36 mouse cellular contexts compared by ENCODE assay signal in the genomic region with DNA sequence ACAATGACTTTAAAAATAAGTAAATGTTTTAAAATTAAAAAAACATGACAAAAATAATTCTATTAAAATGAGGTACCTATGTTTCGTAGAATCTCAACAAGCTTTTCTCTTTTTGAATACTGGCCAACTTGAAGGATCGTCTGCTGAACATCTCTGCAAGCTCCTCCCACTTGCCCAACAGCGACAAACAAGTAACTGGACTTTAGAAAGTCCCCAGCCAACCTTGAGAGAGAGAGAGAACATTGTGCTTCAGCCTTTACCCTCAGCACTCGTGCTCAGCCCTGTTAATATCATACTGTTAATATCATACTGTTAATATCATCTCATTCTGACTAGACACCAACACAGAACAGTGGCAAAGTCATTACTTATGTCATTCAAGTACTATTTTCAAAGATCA. TPM values are rescaled to one million over a fixed set of nuclear protein-coding genes. Genes with fewer than 3 reads are reported as not detected.
"Had no signal": no experiment of that assay in that cellular context is flagged by ENCODE, and none has a peak within 500 bp of the region (broad histone marks: within the 10 kb centered on the region; RNA-seq: fewer than 3 reads in every experiment).

No protein-coding gene starts in this region.

- H3K4me1 ChIP-seq: heart, embryonic 10.5 days; heart, embryonic 12.5 days; heart, embryonic 13.5 days; heart, embryonic 15.5 days; hindbrain, embryonic 10.5 days; hindbrain, embryonic 12.5 days; hindbrain, embryonic 13.5 days; hindbrain, embryonic 15.5 days; intestine, embryonic 15.5 days had no signal

- H3K4me2 ChIP-seq: heart, embryonic 11.5 days; heart, embryonic 12.5 days; heart, embryonic 13.5 days; heart, embryonic 15.5 days; hindbrain, embryonic 12.5 days; hindbrain, embryonic 13.5 days; hindbrain, embryonic 14.5 days; hindbrain, embryonic 15.5 days; intestine, embryonic 15.5 days had no signal

- DNase-seq: heart, adult 18-20 months; heart, adult 2 months; heart, postnatal 10 days; heart, postnatal 14 days; heart, postnatal 36 days; heart, postnatal 4 days; kidney, adult 18-20 months; kidney, postnatal 10 days; kidney, postnatal 14 days; kidney, postnatal 25 days; layer of hippocampus, adult 9-11 months; layer of hippocampus, postnatal 36 days had no signal

- H3K9me3 ChIP-seq: heart, embryonic 10.5 days; heart, embryonic 12.5 days; heart, embryonic 13.5 days; heart, embryonic 15.5 days; hindbrain, embryonic 10.5 days; hindbrain, embryonic 12.5 days; hindbrain, embryonic 13.5 days; hindbrain, embryonic 15.5 days; intestine, embryonic 15.5 days had no signal

- ATAC-seq: hindbrain, embryonic 16.5 days; hindbrain, postnatal 0 days; inflammation-experienced regulatory T-cells, adult 6 months; intestine, embryonic 15.5 days; intestine, embryonic 16.5 days; intestine, postnatal 0 days had no signal

- H3K9ac ChIP-seq: heart, embryonic 12.5 days; heart, embryonic 13.5 days; heart, embryonic 15.5 days; hindbrain, embryonic 12.5 days; hindbrain, embryonic 13.5 days; hindbrain, embryonic 14.5 days; hindbrain, embryonic 15.5 days; intestine, embryonic 15.5 days had no signal

- H3K4me3 ChIP-seq: heart, adult 2 months; heart, embryonic 10.5 days; heart, embryonic 12.5 days; heart, embryonic 13.5 days; heart, embryonic 15.5 days; hindbrain, embryonic 10.5 days; hindbrain, embryonic 12.5 days; hindbrain, embryonic 13.5 days; hindbrain, embryonic 15.5 days; intestine, embryonic 15.5 days; layer of hippocampus, adult 2 months; left cerebral cortex, adult 2 months had no signal

- H3K36me3 ChIP-seq: heart, embryonic 10.5 days; heart, embryonic 12.5 days; heart, embryonic 13.5 days; heart, embryonic 15.5 days; hindbrain, embryonic 10.5 days; hindbrain, embryonic 12.5 days; hindbrain, embryonic 13.5 days; hindbrain, embryonic 15.5 days; intestine, embryonic 15.5 days had no signal

- H3K27ac ChIP-seq: heart, adult 2 months; heart, embryonic 10.5 days; heart, embryonic 13.5 days; heart, embryonic 15.5 days; hindbrain, embryonic 10.5 days; hindbrain, embryonic 12.5 days; hindbrain, embryonic 13.5 days; hindbrain, embryonic 14.5 days; hindbrain, embryonic 15.5 days; hindbrain, postnatal 0 days; intestine, embryonic 15.5 days; kidney, postnatal 0 days; layer of hippocampus, adult 2 months; left cerebral cortex, adult 2 months had no signal

- H3K27me3 ChIP-seq: heart, embryonic 12.5 days; heart, embryonic 13.5 days; heart, embryonic 15.5 days; hindbrain, embryonic 12.5 days; hindbrain, embryonic 13.5 days; hindbrain, embryonic 15.5 days; intestine, embryonic 15.5 days had no signal

RNA-seq across cellular contexts. Expression of a gene that starts 10.3 kb away (rescaled TPM):
- total RNA-seq: heart, adult 18-20 months; heart, adult 2 months; heart, adult 8-10 months; heart, postnatal 25 days; heart, postnatal 36 days; heart, postnatal 4 days; hindbrain, postnatal 0 days had no signal
- polyA plus RNA-seq: heart, adult 2 months; heart, postnatal 0 days; hindbrain, embryonic 10.5 days; hindbrain, embryonic 11.5 days; hindbrain, embryonic 12.5 days; hindbrain, postnatal 0 days; large intestine, adult 2 months had no signal

RNA-seq across cellular contexts. Expression of a gene that starts 47.9 kb away (rescaled TPM):
- total RNA-seq: heart, postnatal 25 days had no signal
- polyA plus RNA-seq: inflammation-experienced regulatory T-cells, adult 6 months; large intestine, adult 2 months had no signal
